Mouse (Mus musculus): ENCODE results near the gene Dclk1. TPM values are rescaled to one million over a fixed set of nuclear protein-coding genes. Genes with fewer than 3 reads are reported as not detected.

Gene Dclk1
- polyA plus RNA-seq, 1 experiment from 2014 or later: 84.6 TPM

DNA sequence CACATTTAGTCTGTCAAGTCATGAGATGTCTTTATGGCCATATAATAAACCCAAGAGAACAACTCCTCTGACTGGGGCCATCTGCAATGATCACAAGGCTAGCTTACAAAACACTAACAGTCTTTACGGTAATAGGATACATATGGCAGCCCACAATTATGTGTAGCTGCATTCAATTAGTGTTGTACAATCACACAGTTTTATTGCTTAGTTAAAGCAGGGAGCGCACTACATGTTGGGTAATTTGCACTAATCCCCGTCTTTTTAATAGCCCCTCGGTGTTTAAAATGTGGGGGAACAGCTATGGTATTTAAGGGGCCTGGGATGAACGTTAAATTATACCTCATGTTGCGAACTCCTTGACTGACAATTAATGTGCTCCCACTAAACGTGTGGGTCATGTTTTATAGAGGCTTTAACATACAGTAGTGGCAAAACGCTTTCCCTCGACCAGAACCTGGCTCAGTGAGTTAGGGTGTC is 254.3 kb downstream of the Dclk1 start:
- H3K4me3 ChIP-seq: no peak overlapping the region
- H3K27ac ChIP-seq: peak overlapping the region; percentile 49; the same call in 1 of the 2 replicates
- H3K27me3 ChIP-seq: 0 out of 2 replicates have a peak, but pooled peaks cover 2% of the 10 kb centered on the region
- H3K9ac ChIP-seq: no peak overlapping the region
- 11% methylated on average over 9 of the region's 9 CpGs for WGBS
- no peaks in the 10 kb centered on the region for H3K36me3 ChIP-seq
- no peaks in the 10 kb centered on the region for H3K9me3 ChIP-seq
- peaks cover 50% of the 10 kb centered on the region for H3K4me1 ChIP-seq
- peak; percentile 80 for ATAC-seq (ENCODE audit: low FRiP score, low read depth)
- H3K4me2 ChIP-seq (replicated peaks): peak overlapping the region; percentile 26

GRCm38 (mm10) chr3:55499298-55499697 is 257.1 kb downstream of the Dclk1 start:
- H3K36me3 ChIP-seq: 0 out of 2 replicates have a peak, but pooled peaks cover 3% of the 10 kb centered on the region
- no peaks in the 10 kb centered on the region for H3K9me3 ChIP-seq
- H3K27ac ChIP-seq: no peak overlapping the region; the same call in 1 of the 2 replicates
- no peak overlapping the region for H3K9ac ChIP-seq
- ATAC-seq (ENCODE audit: low FRiP score, low read depth): no peak
- H3K4me1 ChIP-seq: peaks cover 42% of the 10 kb centered on the region
- H3K27me3 ChIP-seq: peaks cover 6% of the 10 kb centered on the region; the same call in 1 of the 2 replicates
- WGBS: 49% methylated on average over 7 of the region's 7 CpGs
- no peak overlapping the region for H3K4me3 ChIP-seq
- no peak overlapping the region for H3K4me2 ChIP-seq (replicated peaks)

DNA sequence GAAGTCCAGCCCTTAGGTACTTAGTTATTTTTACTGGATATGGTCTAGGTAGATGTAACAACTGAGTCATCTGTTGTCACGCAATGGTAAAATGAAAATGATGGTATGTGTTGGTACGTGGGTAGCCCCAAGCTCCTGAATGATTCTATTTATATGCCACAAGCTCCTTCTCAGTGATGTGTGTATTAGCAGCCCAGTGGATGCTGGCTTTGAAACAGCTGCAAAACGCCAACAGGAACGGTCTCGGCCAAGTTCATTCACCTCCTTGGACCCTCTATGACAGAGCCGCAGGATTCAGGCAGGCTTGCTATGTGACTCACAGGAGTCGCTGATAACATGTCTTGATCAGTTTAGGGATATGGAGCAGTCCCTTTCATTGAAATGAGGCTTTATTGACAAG is 268.0 kb downstream of the Dclk1 start:
- Histone ChIP-seq H3K4me3 (no peak overlapping the region), H3K4me1 (peaks cover 37% of the 10 kb centered on the region), H3K9ac (no peak overlapping the region), H3K36me3 (peaks cover 17% of the 10 kb centered on the region), H3K27ac (no peak overlapping the region), H3K4me2 (replicated peaks) (no peak overlapping the region), H3K27me3 (peaks cover 12% of the 10 kb centered on the region; the same call in 1 of the 2 replicates), H3K9me3 (no peaks in the 10 kb centered on the region; the same call in 1 of the 2 replicates)
- WGBS: 80% methylated on average over 7 of the region's 7 CpGs
- ATAC-seq (ENCODE audit: low FRiP score, low read depth): no peak

GRCm38 (mm10) chr3:55511658-55512057 is 269.5 kb downstream of the Dclk1 start:
- Histone ChIP-seq H3K4me1 (peaks cover 45% of the 10 kb centered on the region), H3K9ac (no peak overlapping the region), H3K27me3 (peaks cover 12% of the 10 kb centered on the region; the same call in 1 of the 2 replicates), H3K4me2 (replicated peaks) (peak overlapping the region; percentile 25; the same call in 1 of the 2 replicates), H3K9me3 (no peaks in the 10 kb centered on the region; the same call in 1 of the 2 replicates), H3K36me3 (peaks cover 13% of the 10 kb centered on the region), H3K27ac (no peak overlapping the region; the same call in 1 of the 2 replicates), H3K4me3 (no peak overlapping the region)
- WGBS: 36% methylated on average over 6 of the region's 6 CpGs
- ATAC-seq (ENCODE audit: low FRiP score, low read depth): peak; percentile 73; the same call in 1 of the 2 replicates

- WGBS: 20% methylated on average over 5 of the region's 5 CpGs
- Histone ChIP-seq H3K9me3 (no peaks in the 10 kb centered on the region), H3K9ac (no peak overlapping the region), H3K4me3 (no peak overlapping the region), H3K4me2 (replicated peaks) (no peak overlapping the region), H3K27me3 (no peaks in the 10 kb centered on the region), H3K4me1 (peaks cover 43% of the 10 kb centered on the region), H3K27ac (no peak overlapping the region), H3K36me3 (no peaks in the 10 kb centered on the region; the same call in 1 of the 2 replicates)
- no peak for ATAC-seq (ENCODE audit: low FRiP score, low read depth)
These were observed 273.8 kb downstream of the Dclk1 start for GRCm38 (mm10) chr3:55515966-55516365.

- no peak for ATAC-seq (ENCODE audit: low FRiP score, low read depth)
- peak overlapping the region; percentile 20; the same call in 1 of the 2 replicates for H3K9ac ChIP-seq
- H3K4me3 ChIP-seq: peak overlapping the region; percentile 11; the same call in 1 of the 2 replicates
- peak overlapping the region; percentile 51 for H3K4me2 ChIP-seq (replicated peaks)
- H3K9me3 ChIP-seq: no peaks in the 10 kb centered on the region
- H3K4me1 ChIP-seq: peaks cover 38% of the 10 kb centered on the region
- peak overlapping the region; percentile 61 for H3K27ac ChIP-seq
- no peaks in the 10 kb centered on the region; the same call in 1 of the 2 replicates for H3K36me3 ChIP-seq
- WGBS: 35% methylated on average over 17 of the region's 17 CpGs
- H3K27me3 ChIP-seq: no peaks in the 10 kb centered on the region
These were observed 275.4 kb downstream of the Dclk1 start for GRCm38 (mm10) chr3:55517454-55518014.

DNA sequence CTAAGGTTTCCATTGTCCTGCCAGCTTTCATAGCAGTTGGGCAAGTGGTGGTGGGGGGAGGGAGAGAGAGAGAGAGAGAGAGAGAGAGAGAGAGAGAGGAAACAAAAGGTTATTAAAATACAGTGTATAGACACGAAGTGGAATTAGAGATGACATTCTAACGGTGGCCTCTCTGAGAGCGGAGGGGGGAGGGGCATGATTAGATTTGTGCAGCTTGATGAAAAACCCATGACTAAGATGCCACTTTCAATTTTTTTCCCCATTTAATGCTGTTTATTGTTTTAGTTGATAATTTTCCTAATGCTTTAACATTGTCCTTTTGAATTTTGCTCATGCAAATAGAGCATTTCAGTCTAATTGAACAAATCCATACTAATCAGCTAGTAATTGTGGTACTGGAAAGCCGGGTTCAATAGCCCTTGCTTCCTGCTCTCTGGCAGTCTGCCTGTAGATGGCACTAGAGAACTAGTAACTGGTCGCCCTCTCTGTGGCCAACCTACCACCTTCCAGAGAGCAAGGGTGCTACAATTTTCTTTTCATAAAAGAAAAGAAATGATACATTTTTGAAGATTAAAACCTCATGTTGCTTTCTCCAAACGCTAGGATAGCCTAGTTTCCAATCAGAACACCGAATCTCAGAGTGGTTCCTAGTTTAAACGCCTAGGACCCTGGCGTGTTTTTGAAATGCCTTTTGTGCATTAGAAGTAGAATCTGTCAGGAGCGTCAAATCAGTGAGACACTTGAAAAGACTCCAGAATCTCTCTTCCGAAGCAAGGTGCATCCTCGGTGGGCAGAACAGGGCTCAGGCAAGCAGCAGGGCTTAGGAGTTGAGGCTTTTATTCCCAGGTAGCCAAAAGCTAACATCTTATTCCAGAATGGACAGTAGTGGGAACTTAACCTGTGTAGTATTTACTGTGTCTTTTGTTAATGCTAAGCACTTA is 278.3 kb downstream of the Dclk1 start:
- no peak overlapping the region for H3K4me3 ChIP-seq
- peak; percentile 45; the same call in 1 of the 2 replicates for ATAC-seq (ENCODE audit: low FRiP score, low read depth)
- peaks cover 63% of the 10 kb centered on the region for H3K4me1 ChIP-seq
- no peaks in the 10 kb centered on the region for H3K9me3 ChIP-seq
- H3K4me2 ChIP-seq (replicated peaks): no peak overlapping the region
- H3K27me3 ChIP-seq: no peaks in the 10 kb centered on the region; the same call in 1 of the 2 replicates
- WGBS: 19% methylated on average over 12 of the region's 12 CpGs
- no peak overlapping the region for H3K9ac ChIP-seq
- H3K36me3 ChIP-seq: no peaks in the 10 kb centered on the region
- no peak overlapping the region for H3K27ac ChIP-seq

- H3K9ac ChIP-seq: no peak overlapping the region
- WGBS: 58% methylated on average over 8 of the region's 8 CpGs
- H3K36me3 ChIP-seq: no peaks in the 10 kb centered on the region
- no peak overlapping the region for H3K4me3 ChIP-seq
- H3K4me1 ChIP-seq: peaks cover 66% of the 10 kb centered on the region
- no peak for ATAC-seq (ENCODE audit: low FRiP score, low read depth)
- H3K27ac ChIP-seq: no peak overlapping the region
- no peaks in the 10 kb centered on the region; the same call in 1 of the 2 replicates for H3K27me3 ChIP-seq
- no peaks in the 10 kb centered on the region for H3K9me3 ChIP-seq
- no peak overlapping the region for H3K4me2 ChIP-seq (replicated peaks)
These were observed 279.6 kb downstream of the Dclk1 start for GRCm38 (mm10) chr3:55521776-55522175.

- ATAC-seq (ENCODE audit: low FRiP score, low read depth): no peak
These were observed 281.1 kb downstream of the Dclk1 start for GRCm38 (mm10) chr3:55523224-55523623.

GRCm38 (mm10) chr3:55523735-55524477 is 281.7 kb downstream of the Dclk1 start:
- peak overlapping the region; percentile 38 for H3K4me2 ChIP-seq (replicated peaks)
- no peaks in the 10 kb centered on the region; the same call in 1 of the 2 replicates for H3K27me3 ChIP-seq
- H3K27ac ChIP-seq: 0 out of 2 replicates have a peak overlapping the region, but pooled peaks have one; percentile 63
- no peaks in the 10 kb centered on the region for H3K36me3 ChIP-seq
- H3K9me3 ChIP-seq: no peaks in the 10 kb centered on the region
- H3K9ac ChIP-seq: no peak overlapping the region; the same call in 1 of the 2 replicates
- 21% methylated on average over 16 of the region's 16 CpGs for WGBS
- peaks cover 58% of the 10 kb centered on the region for H3K4me1 ChIP-seq
- H3K4me3 ChIP-seq: no peak overlapping the region
- ATAC-seq (ENCODE audit: low FRiP score, low read depth): no peak

More at GRCm38 (mm10) chr3:55523224-55523623, 281.1 kb downstream of the Dclk1 start:
- no peak overlapping the region for H3K27ac ChIP-seq
- WGBS: 42% methylated on average over 7 of the region's 7 CpGs
- H3K27me3 ChIP-seq: no peaks in the 10 kb centered on the region; the same call in 1 of the 2 replicates
- H3K4me1 ChIP-seq: peaks cover 58% of the 10 kb centered on the region
- H3K4me3 ChIP-seq: no peak overlapping the region
- no peak overlapping the region for H3K4me2 ChIP-seq (replicated peaks)
- H3K9ac ChIP-seq: peak overlapping the region; percentile 35; the same call in 1 of the 2 replicates
- H3K9me3 ChIP-seq: no peaks in the 10 kb centered on the region
- H3K36me3 ChIP-seq: no peaks in the 10 kb centered on the region

Data from limb, embryonic 13.5 days (tissue).